Mouse (Mus musculus) right cerebral cortex, postnatal 25 days (tissue): ENCODE data around the gene Lekr1.

Experiments used
- DNase-seq: peaks from one replicate; pipeline ENCODE4 v3.0.0; 2022

Gene Lekr1

GRCm38 (mm10) chr3:65656902-65657660 is 8.9 kb upstream of the Lekr1 start:
- no peak for DNase-seq

- no peak for DNase-seq
These were observed 7.9 kb upstream of the Lekr1 start for GRCm38 (mm10) chr3:65658081-65658612.

DNA sequence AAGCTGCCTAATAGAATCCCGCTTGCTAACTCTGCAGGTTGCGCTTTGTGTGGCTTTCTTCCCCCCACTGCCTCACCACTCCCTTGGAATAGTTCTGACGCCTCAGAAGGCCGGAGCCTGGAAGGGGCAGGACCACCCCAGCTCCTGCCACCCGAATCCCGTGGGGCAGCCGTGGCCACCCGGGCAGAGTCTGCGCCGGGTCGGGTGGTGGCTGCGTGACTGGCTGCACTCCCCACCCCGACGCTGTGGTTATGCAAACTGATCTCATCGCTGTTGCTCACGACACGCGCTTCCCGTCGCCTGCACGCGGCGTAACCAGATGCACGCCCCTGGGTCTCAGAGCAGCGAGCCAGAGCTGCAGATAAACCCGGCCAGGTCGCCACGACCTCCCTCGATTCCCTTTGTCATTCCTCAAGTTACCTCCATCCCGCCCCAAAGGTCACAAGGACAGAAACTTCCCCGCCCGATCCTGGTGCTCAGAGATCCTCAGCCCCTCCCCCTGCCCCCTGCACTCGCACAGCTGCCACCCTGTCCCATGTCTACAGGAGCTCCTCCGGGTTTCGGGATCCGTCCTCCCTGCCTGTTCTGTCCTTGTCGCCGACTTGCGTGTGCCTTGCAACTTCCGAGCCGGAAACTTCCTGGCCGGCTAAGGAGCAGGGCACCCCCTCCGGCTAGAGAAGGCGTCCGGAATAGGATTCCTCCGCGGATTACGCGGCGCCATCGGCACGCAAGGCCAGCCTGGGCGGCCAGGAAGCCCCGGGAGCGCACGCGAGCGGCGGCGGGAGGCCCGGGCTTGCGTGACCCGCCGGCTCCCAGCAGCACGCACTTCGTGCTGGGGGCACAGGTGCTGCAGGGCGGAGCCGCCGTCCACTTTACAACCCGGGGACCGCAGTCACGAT is 7.1 kb upstream of the Lekr1 start:
- DNase-seq: peak; percentile 82

GRCm38 (mm10) chr3:65659620-65659932 is 6.5 kb upstream of the Lekr1 start:
- no peak for DNase-seq

GRCm38 (mm10) chr3:65660336-65660735 is 5.7 kb upstream of the Lekr1 start:
- DNase-seq: no peak

DNA sequence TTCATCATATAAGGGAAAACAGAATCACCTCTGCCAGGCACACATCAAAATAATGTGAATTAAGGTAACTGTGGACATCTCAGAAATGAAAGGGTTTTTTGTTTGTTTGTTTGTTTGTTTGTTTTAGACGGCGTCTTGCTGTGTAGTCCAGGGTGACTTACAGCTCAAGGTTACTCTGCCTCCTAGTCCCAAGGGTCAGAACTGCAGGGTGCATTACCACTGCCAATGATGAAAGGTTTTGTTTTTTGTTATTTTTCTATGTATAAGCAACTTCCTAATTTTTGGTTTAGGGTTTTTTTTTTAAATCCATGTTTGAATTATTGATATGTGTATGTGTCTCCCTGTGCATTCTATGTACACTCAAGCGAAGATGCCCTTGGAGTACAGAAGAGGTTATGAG is 4.3 kb upstream of the Lekr1 start:
- no peak for DNase-seq

DNA sequence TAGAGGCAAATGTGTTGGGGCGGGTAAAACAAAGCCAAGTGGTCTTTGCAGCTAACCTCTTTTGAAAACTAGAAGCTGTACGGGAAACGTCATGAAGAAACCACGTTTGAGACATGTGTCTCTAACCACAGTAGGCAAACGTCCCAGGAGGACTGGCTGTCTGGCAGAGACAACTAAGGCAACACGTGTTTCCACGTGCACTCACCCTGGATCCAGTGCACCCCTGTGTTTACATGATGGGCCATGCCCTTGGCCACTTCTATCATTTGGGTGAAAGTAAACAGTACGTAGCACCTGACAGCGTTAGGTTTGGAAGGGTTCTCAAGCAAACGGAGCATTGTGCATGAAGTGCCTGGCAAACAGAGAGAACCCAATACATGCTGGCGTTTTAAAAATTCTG is 2.9 kb upstream of the Lekr1 start:
- peak; percentile 15 for DNase-seq

- no peak for DNase-seq
These were observed 4.2 kb downstream of the Lekr1 start for GRCm38 (mm10) chr3:65670216-65670615.

DNA sequence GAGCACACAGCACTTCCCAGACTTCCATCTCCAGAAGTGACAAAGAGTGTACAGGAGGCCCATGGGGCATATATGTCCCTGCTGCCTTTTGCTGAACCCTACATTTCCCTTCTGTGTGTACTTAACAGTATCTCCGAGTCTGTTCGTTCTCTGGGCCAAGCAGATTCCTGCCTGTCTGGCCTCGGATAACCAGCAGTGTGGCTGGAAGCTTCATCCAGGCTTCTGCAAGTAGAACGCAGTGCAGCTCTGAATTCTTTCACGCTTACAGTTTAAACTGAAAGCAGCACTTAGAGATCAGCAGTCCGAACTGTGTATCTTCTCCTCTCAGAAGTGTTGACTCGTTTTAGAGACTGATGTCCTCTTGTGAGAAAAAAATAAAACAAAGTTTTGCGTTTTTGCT is 7.7 kb downstream of the Lekr1 start:
- DNase-seq: no peak

GRCm38 (mm10) chr3:65680612-65681011 is 14.6 kb downstream of the Lekr1 start:
- no peak for DNase-seq

- no peak for DNase-seq
These were observed 23.7 kb downstream of the Lekr1 start for GRCm38 (mm10) chr3:65689705-65690104.

DNA sequence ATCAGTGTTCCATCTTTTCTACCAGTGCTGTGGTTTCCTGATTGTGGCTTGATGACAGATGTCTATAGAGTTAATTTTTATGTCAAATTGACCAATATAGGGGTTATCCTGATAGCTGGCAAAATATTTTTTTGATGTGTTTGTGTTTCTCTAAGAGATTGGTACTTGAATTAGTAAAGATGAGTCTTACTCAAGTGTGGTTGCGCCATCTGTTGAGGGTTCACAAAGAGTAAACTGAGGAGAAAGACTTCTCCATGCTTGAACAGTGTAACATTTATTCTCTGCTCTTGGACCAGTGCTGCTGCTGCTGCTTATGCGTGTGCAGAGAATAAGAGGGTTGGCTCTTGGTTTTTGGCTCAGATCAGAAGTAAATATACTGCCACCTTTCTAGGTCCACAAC is 24.8 kb downstream of the Lekr1 start:
- DNase-seq: no peak

DNA sequence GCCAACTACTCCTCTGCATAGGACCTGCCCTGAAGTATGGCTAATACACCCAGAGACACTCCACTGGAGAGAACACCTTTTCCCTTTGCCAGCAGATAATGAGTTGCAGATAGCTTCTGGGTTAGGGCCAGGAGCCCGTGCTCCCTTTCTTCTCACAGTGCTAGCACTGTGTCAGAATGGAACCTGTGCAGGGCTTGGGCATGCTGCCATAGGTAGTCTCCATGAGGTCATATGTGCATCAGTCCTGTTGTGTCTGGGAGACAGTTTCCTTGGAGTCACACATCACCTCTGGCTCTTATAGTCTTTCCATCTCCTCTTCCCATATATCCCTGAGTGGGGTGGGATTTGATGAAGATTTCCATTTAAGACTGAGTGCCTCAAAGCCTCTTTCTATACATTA is 33.7 kb downstream of the Lekr1 start:
- no peak for DNase-seq

GRCm38 (mm10) chr3:65714372-65714771 is 48.3 kb downstream of the Lekr1 start:
- DNase-seq: no peak

DNA sequence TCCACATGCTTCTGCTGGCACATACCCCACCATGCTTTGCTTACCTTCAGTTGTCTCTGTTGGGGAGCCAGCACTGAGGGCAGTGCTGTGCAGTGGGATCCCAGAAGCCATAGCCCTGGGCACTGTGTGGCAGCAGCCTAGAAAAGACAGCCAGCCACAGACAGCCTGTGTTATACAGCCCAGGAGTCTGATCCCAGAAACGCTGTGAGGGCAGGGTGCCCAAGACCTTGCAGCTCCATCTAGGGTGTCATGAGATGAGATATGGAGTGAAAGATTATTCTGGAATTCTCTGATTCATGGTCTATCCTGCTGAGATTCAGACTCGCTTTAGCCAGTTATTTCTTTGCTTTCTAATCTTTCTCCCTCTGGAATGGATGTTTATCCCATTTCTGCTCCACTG is 51.4 kb downstream of the Lekr1 start:
- DNase-seq: no peak

- no peak for DNase-seq
These were observed 56.9 kb downstream of the Lekr1 start for GRCm38 (mm10) chr3:65722897-65723296.

DNA sequence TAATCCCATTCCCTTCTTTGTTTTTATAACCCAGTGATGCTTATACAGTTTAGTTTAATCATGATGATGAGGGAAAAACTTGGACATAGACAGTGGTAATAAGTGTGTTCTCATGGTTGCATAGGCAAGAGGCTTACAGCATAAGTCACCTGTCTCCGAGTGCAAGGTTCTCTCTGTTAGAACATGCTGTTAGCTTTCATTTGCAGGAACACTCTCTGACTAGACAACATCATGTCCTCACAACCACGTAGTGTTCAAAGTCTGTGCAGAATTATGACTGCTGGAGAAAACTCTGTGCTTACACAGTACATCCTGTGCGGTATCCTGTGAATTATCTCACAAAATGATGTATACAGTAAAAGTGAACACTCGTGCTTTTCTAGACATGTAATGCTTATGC is 57.6 kb downstream of the Lekr1 start:
- DNase-seq: no peak

DNA sequence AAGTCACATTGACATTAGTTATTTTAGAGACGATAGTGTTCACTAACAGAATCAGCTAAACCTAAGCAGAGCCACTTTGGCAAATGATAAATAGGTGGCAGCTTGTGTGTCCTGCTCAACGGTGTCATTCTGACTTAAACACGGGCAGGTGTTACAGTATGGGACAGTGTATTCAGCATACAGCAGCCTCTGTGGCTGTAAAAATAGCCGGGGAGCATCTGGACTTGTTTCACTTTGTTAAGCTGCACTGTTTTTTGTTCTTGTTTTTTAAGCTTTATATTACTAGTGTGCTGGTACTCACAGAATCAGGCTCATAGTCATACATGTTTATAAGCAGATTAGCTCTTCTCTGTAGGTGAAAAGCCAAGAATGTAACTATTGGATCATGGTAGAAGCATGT is 71.8 kb downstream of the Lekr1 start:
- DNase-seq: no peak

DNA sequence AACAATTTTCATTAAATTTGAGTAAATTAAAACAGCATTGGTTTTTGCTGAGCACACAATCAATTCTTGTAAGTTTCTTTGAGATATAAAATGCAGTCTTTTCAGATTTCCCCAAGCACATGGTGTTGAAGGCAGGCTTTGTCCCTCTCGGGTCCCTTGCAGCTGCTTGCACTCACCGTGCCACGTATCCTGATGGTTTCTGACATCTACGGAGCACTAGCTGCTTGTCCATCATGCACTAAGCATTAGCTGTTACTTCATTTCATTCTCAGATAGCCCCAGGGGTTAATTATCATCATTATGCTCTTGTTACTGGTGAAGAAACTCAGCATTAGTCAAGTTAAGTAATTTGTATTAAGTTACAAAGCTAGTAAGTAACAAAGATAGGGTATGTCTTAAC is 78.9 kb downstream of the Lekr1 start:
- DNase-seq: no peak

- DNase-seq: no peak
These were observed 98.8 kb downstream of the Lekr1 start for GRCm38 (mm10) chr3:65764511-65765508.

GRCm38 (mm10) chr3:65766387-65766786 is 100.4 kb downstream of the Lekr1 start:
- DNase-seq: no peak

- no peak for DNase-seq
These were observed 101.3 kb downstream of the Lekr1 start for GRCm38 (mm10) chr3:65767202-65767862.
